Mouse (Mus musculus) heart, embryonic 15.5 days (tissue): ENCODE results near the gene Tmem132c. TPM values are rescaled to one million over a fixed set of nuclear protein-coding genes. Genes with fewer than 3 reads are reported as not detected.
"Not testable (repeated sequence)": the region's sequence is repeated elsewhere in the genome, so short reads cannot be mapped to it uniquely, and the experiment has no call there.

Experiments used
- ATAC-seq: fragments of 200-750 bp; cut with Nextera tagmentation; replicated peaks from 2 replicates; pipeline ENCODE4 v1.8.0; 2017; ENCODE audit warnings: low read depth, moderate TSS enrichment; ENCODE audit not compliant: insufficient number of reproducible peaks, insufficient read depth, low FRiP score
- H3K27ac ChIP-seq: fragments of 300-500 bp; sonication (generic); 2 replicates; pipeline ENCODE4 v1.5.1; 2015; ENCODE audit warnings: mild to moderate bottlenecking, inconsistent platforms
- H3K27me3 ChIP-seq: fragments of 300-500 bp; sonication (generic); 2 replicates; pipeline ENCODE4 v1.6.1; 2015; ENCODE audit warnings: inconsistent platforms
- H3K36me3 ChIP-seq: fragments of 300-500 bp; sonication (generic); 2 replicates; pipeline ENCODE4 v1.6.1; 2015; ENCODE audit warnings: mild to moderate bottlenecking, inconsistent platforms
- H3K4me1 ChIP-seq: fragments of 300-500 bp; sonication (generic); replicated peaks from 2 replicates; pipeline ENCODE4 v1.6.1; 2015; ENCODE audit warnings: inconsistent platforms
- H3K4me2 ChIP-seq: fragments of 300-500 bp; sonication (generic); 2 replicates; pipeline ENCODE4 v1.6.1; 2015; ENCODE audit warnings: inconsistent platforms, mild to moderate bottlenecking, moderate library complexity
- H3K4me3 ChIP-seq: fragments of 300-500 bp; sonication (generic); 2 replicates; pipeline ENCODE4 v1.5.1; 2015; ENCODE audit warnings: mild to moderate bottlenecking, inconsistent platforms
- H3K9ac ChIP-seq: fragments of 300-500 bp; sonication (generic); 2 replicates; pipeline ENCODE4 v1.6.1; 2015; ENCODE audit warnings: mild to moderate bottlenecking, inconsistent platforms
- H3K9me3 ChIP-seq: fragments of 300-500 bp; sonication (generic); replicated peaks from 2 replicates; pipeline ENCODE4 v1.6.1; 2016; ENCODE audit warnings: inconsistent platforms
- WGBS: fragments of 180-500 bp; shearing (Covaris S2); methylation state at CpG from one replicate; pipeline ENCODE4 v1.1.7; 2015; ENCODE audit warnings: mixed read lengths; 5-methylcytosine and 5-hydroxymethylcytosine counted together
- polyA plus RNA-seq: library from polyadenylated mRNA; unstranded; fragments of >200 nt; fragmentation: Nextera tagmentation; extraction: Ambion mirVana; gene quantifications from 2 replicates; pipeline ENCODE4 v1.2.1, GENCODE M21; 2015

Tmem132c gene
- polyA plus RNA-seq, 1 experiment from 2014 or later, result 1.5 TPM

GRCm38 (mm10) chr5:127347053-127347748 is 105.6 kb downstream of the Tmem132c start:
- ATAC-seq, result no peak
- no peaks in the 10 kb centered on the region for H3K4me1 ChIP-seq
- no peak overlapping the region for H3K4me2 ChIP-seq
- no peak overlapping the region for H3K4me3 ChIP-seq
- no peak overlapping the region for H3K9ac ChIP-seq
- WGBS, result 77% methylated on average over 12 of the region's 12 CpGs
- H3K36me3 ChIP-seq, result no peaks in the 10 kb centered on the region
- H3K27me3 ChIP-seq, result no peaks in the 10 kb centered on the region
- no peaks in the 10 kb centered on the region for H3K9me3 ChIP-seq
- H3K27ac ChIP-seq, result no peak overlapping the region

DNA sequence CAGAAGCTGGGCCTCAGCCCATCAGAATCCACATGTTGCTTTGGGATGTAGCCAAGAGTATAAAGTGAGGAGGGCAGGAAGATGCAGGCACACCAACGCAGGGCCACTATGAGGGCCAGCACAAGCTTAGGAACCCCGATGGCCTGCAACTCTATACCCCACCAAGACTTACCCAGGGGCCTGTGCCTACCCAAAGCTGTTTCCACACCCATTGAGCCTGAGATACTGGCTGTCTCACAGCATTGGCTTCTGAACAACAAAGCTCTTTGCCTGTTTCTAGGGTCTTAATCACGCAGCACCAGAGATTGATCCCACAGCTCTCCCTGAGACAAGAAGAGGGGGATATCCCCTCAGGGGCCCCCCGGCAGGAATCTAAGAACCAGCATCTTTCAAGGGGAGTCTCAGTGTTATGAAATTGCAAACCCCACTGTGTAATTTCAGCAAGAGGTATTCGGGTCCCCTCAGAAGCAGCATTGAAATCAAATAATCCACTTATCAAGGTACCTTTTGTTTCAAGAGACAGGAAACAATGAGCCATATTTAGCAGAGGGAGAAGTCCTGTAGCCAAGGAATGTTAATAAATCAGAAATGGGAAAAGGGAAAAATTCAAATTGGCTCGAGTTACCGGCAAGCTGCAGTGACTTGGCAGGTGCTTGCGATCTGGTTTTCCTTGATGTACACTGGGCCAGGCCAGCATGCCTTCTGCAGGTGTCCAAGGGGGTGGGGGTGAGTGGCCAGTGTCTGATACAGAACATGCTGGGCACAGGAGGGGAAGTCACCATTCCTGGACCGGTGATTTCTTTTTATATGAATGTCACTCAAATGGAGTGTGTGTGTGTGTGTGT is 107.8 kb downstream of the Tmem132c start:
- H3K9me3 ChIP-seq, result no peaks in the 10 kb centered on the region
- 63% methylated on average over 9 of the region's 9 CpGs for WGBS
- no peaks in the 10 kb centered on the region for H3K4me1 ChIP-seq
- no peaks in the 10 kb centered on the region for H3K27me3 ChIP-seq
- H3K36me3 ChIP-seq, result no peaks in the 10 kb centered on the region
- H3K4me3 ChIP-seq, result no peak overlapping the region
- no peak for ATAC-seq
- no peak overlapping the region for H3K9ac ChIP-seq
- no peak overlapping the region for H3K4me2 ChIP-seq
- no peak overlapping the region for H3K27ac ChIP-seq

- ATAC-seq, result no peak
- H3K36me3 ChIP-seq, result no peaks in the 10 kb centered on the region
- no peak overlapping the region for H3K9ac ChIP-seq
- H3K27ac ChIP-seq, result no peak overlapping the region
- no peaks in the 10 kb centered on the region for H3K9me3 ChIP-seq
- no peak overlapping the region for H3K4me2 ChIP-seq
- no peak overlapping the region for H3K4me3 ChIP-seq
- 53% methylated on average over 2 of the region's 2 CpGs for WGBS
- no peaks in the 10 kb centered on the region for H3K27me3 ChIP-seq
- no peaks in the 10 kb centered on the region for H3K4me1 ChIP-seq
Observed at GRCm38 (mm10) chr5:127353002-127353401, 111.4 kb downstream of the Tmem132c start.

GRCm38 (mm10) chr5:127355836-127356235 is 114.2 kb downstream of the Tmem132c start:
- H3K4me3 ChIP-seq, result no peak overlapping the region
- no peak overlapping the region for H3K9ac ChIP-seq
- no peak for ATAC-seq
- no peaks in the 10 kb centered on the region for H3K4me1 ChIP-seq
- H3K27me3 ChIP-seq, result no peaks in the 10 kb centered on the region
- no peak overlapping the region for H3K4me2 ChIP-seq
- 16% methylated on average over 8 of the region's 8 CpGs for WGBS
- no peaks in the 10 kb centered on the region for H3K36me3 ChIP-seq
- H3K27ac ChIP-seq, result no peak overlapping the region
- no peaks in the 10 kb centered on the region for H3K9me3 ChIP-seq

DNA sequence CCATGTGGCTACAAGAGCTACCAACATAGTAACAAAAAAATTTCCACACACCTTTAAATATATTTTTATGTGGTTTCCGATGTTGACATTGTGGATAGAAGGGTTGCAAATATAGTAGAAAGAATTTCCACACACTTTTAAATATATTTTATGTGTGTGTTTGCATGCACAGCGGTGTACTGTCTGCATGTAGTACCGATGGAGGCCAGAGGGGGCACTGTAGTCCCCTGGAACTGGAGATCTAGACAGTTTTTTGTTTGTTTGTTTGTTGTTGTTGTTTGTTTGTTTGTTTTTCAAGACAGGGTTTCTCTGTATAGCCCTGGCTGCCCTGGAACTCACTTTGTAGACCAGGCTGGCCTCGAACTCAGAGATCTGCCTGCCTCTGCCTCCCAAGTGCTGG is 116.3 kb downstream of the Tmem132c start:
- not testable (repeated sequence) for H3K9ac ChIP-seq, H3K4me3 ChIP-seq, H3K4me2 ChIP-seq, ATAC-seq, H3K27me3 ChIP-seq, H3K27ac ChIP-seq, H3K36me3 ChIP-seq, H3K4me1 ChIP-seq, H3K9me3 ChIP-seq
- 87% methylated on average over 4 of the region's 4 CpGs for WGBS

DNA sequence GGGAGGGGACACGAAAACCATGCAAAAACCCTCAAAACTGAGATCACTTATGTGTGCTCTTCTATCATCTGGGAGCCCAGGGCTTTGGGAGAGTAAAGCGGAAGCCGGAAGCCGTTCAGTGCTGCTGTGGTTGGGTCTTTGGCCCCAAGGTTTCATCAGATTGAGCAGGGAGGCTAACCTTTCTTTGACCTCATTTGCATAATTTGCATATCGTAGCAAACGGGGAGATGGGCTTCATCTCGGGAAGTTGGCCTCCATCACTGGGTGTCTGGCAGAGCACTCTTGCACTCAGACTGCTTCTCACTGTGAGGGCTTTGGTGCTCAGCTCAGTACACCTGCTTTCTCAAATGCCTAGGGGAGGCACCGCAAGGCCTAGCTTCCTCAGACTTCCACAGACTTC is 119.5 kb downstream of the Tmem132c start:
- no peaks in the 10 kb centered on the region for H3K4me1 ChIP-seq
- no peak overlapping the region for H3K27ac ChIP-seq
- no peak overlapping the region for H3K9ac ChIP-seq
- ATAC-seq, result no peak
- no peak overlapping the region for H3K4me3 ChIP-seq
- H3K36me3 ChIP-seq, result no peaks in the 10 kb centered on the region
- H3K9me3 ChIP-seq, result no peaks in the 10 kb centered on the region
- no peaks in the 10 kb centered on the region for H3K27me3 ChIP-seq
- H3K4me2 ChIP-seq, result no peak overlapping the region
- WGBS, result 63% methylated on average over 8 of the region's 8 CpGs

GRCm38 (mm10) chr5:127365061-127365460 is 123.5 kb downstream of the Tmem132c start:
- Histone ChIP-seq H3K4me3 (no peak overlapping the region), H3K27me3 (no peaks in the 10 kb centered on the region), H3K4me2 (no peak overlapping the region), H3K27ac (no peak overlapping the region), H3K36me3 (no peaks in the 10 kb centered on the region), H3K4me1 (no peaks in the 10 kb centered on the region), H3K9ac (no peak overlapping the region), H3K9me3 (no peaks in the 10 kb centered on the region)
- no peak for ATAC-seq
- WGBS, result 10% methylated on average over 1 of the region's 1 CpGs

- no peaks in the 10 kb centered on the region for H3K27me3 ChIP-seq
- no peak for ATAC-seq
- WGBS, result 82% methylated on average over 3 of the region's 3 CpGs
- H3K36me3 ChIP-seq, result no peaks in the 10 kb centered on the region
- no peak overlapping the region for H3K27ac ChIP-seq
- no peak overlapping the region for H3K9ac ChIP-seq
- no peak overlapping the region for H3K4me3 ChIP-seq
- 0 out of 2 replicates have a peak, but pooled peaks cover 3% of the 10 kb centered on the region for H3K4me1 ChIP-seq
- H3K9me3 ChIP-seq, result no peaks in the 10 kb centered on the region
- no peak overlapping the region for H3K4me2 ChIP-seq
Observed at GRCm38 (mm10) chr5:127368191-127368590, 126.6 kb downstream of the Tmem132c start.

DNA sequence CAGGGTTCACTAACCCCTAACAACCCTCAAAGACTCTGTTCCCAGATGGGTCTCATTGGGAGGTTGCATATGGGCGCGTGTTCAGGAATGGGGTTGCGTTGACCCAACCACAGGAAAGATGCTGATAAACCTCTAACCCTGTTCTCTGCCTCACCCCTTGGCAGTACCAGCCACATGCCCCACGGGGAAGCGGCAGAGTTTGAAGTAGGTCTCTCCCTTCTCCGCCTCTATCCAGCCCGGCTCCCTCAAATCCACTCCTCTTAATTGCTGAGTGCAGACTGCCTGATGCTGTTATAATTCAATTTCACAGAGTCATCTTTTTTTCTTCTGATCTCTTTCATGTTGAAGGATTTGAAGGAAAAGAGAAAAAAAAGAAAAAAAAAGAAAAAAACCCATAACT is 128.2 kb downstream of the Tmem132c start:
- H3K9ac ChIP-seq, result no peak overlapping the region
- 74% methylated on average over 7 of the region's 7 CpGs for WGBS
- no peak for ATAC-seq
- no peak overlapping the region for H3K4me3 ChIP-seq
- H3K36me3 ChIP-seq, result no peaks in the 10 kb centered on the region
- 0 out of 2 replicates have a peak overlapping the region, but pooled peaks have one; percentile 31 for H3K27ac ChIP-seq
- 0 out of 2 replicates have a peak, but pooled peaks cover 3% of the 10 kb centered on the region for H3K4me1 ChIP-seq
- H3K9me3 ChIP-seq, result no peaks in the 10 kb centered on the region
- no peaks in the 10 kb centered on the region for H3K27me3 ChIP-seq
- no peak overlapping the region for H3K4me2 ChIP-seq

GRCm38 (mm10) chr5:127370503-127370902 is 128.9 kb downstream of the Tmem132c start:
- 0 out of 2 replicates have a peak overlapping the region, but pooled peaks have one; percentile 31 for H3K27ac ChIP-seq
- no peak for ATAC-seq
- no peak overlapping the region for H3K4me2 ChIP-seq
- H3K4me3 ChIP-seq, result no peak overlapping the region
- H3K27me3 ChIP-seq, result no peaks in the 10 kb centered on the region
- H3K36me3 ChIP-seq, result no peaks in the 10 kb centered on the region
- H3K9ac ChIP-seq, result no peak overlapping the region
- 0 out of 2 replicates have a peak, but pooled peaks cover 3% of the 10 kb centered on the region for H3K4me1 ChIP-seq
- H3K9me3 ChIP-seq, result no peaks in the 10 kb centered on the region
- WGBS, result 33% methylated on average over 3 of the region's 3 CpGs

DNA sequence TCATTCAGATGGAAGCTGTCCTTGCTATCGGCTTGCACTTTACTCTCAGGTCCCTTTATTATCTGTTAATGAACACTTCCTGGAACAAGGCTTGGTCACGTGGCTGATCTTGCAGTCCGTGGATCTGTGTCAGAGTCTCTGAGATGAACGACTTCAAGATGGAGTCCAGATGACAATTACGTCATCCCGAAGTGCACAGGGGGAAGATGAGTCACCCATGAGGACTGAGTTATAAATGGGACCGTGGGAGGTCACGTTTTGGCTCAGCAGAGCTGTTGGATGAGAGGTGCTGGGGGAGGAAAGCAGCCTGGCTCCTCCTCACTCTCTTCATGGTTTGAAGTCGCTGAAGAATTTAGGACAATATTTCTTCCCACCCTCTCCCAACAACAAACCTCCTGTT is 132.6 kb downstream of the Tmem132c start:
- ATAC-seq, result 0 out of 2 replicates have a peak, but pooled peaks have one; percentile 36
- Histone ChIP-seq H3K27me3 (no peaks in the 10 kb centered on the region), H3K27ac (no peak overlapping the region), H3K9ac (no peak overlapping the region), H3K4me2 (no peak overlapping the region), H3K4me1 (0 out of 2 replicates have a peak, but pooled peaks cover 3% of the 10 kb centered on the region), H3K4me3 (no peak overlapping the region), H3K9me3 (no peaks in the 10 kb centered on the region), H3K36me3 (no peaks in the 10 kb centered on the region)
- 58% methylated on average over 9 of the region's 9 CpGs for WGBS
